Mouse (Mus musculus): Measurements from ENCODE around the gene Aox4.

DNA sequence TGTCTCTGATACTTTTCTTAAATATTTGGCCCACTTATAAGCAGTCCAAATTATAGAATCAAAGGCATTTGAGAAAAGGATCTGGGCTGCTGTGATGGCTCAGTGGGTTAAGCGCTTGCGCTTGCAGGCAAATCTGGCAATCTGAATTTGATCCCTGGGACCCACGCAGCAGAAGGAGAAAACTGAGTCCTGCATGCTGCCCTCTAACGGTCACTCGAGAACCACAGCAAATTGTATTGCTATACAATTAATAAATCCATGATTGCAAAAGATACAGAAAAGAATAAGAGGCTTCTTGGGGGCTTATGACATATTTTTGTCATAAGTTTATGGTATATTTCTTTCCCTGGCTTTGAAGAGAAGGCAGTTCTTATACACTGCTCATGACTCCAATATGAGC, 25.2 kb downstream of the Aox4 start:
- TF ChIP-seq TAL1 (IDR thresholded peaks at IDR 0.05; ENCODE audit: low read length) (no peak), GATA1 (IDR thresholded peaks at IDR 0.05; ENCODE audit: low read length) (no peak)

Measured in erythroblast, embryonic 14.5 days (primary cell).